Mouse (Mus musculus): Measurements from ENCODE around the gene Ap1s3. TPM values are rescaled to one million over a fixed set of nuclear protein-coding genes. Genes with fewer than 3 reads are reported as not detected.
"Not testable (repeated sequence)": the region's sequence is repeated elsewhere in the genome, so short reads cannot be mapped to it uniquely, and the experiment has no call there.

Gene Ap1s3
- polyA plus RNA-seq, 1 experiment from 2014 or later, result 0.91 TPM

GRCm38 (mm10) chr1:79614456-79614855 lies 57.3 kb downstream of the Ap1s3 start:
- ATAC-seq (ENCODE audit: low FRiP score, low TSS enrichment), result no peak
- no peak overlapping the region for H3K4me2 ChIP-seq (replicated peaks; ENCODE audit: low read depth, low read length)
- peaks cover 10% of the 10 kb centered on the region for H3K36me3 ChIP-seq (ENCODE audit: insufficient read depth, low read length)
- 93% methylated on average over 6 of the region's 6 CpGs for WGBS
- H3K9me3 ChIP-seq (ENCODE audit: low read length), result peaks cover 8% of the 10 kb centered on the region; the same call in 1 of the 2 replicates
- H3K27ac ChIP-seq (ENCODE audit: low read length), result no peak overlapping the region
- no peaks in the 10 kb centered on the region for H3K4me1 ChIP-seq (ENCODE audit: insufficient read depth, low read length)
- H3K27me3 ChIP-seq (ENCODE audit: insufficient read depth, low read length), result no peaks in the 10 kb centered on the region
- H3K9ac ChIP-seq (replicated peaks; ENCODE audit: low read length), result no peak overlapping the region
- no peak overlapping the region for H3K4me3 ChIP-seq (ENCODE audit: low read length)

GRCm38 (mm10) chr1:79611271-79611670 lies 60.5 kb downstream of the Ap1s3 start:
- H3K4me3 ChIP-seq (ENCODE audit: low read length); H3K4me2 ChIP-seq (replicated peaks; ENCODE audit: low read depth, low read length); ATAC-seq (ENCODE audit: low FRiP score, low TSS enrichment); H3K9ac ChIP-seq (replicated peaks; ENCODE audit: low read length); H3K27ac ChIP-seq (ENCODE audit: low read length); H3K9me3 ChIP-seq (ENCODE audit: low read length); H3K4me1 ChIP-seq (ENCODE audit: insufficient read depth, low read length); H3K27me3 ChIP-seq (ENCODE audit: insufficient read depth, low read length): not testable (repeated sequence)
- 96% methylated on average over 5 of the region's 5 CpGs for WGBS
- H3K36me3 ChIP-seq (ENCODE audit: insufficient read depth, low read length), result peaks cover 10% of the 10 kb centered on the region

GRCm38 (mm10) chr1:79608856-79609255 lies 62.9 kb downstream of the Ap1s3 start:
- not testable (repeated sequence) for H3K27me3 ChIP-seq (ENCODE audit: insufficient read depth, low read length); H3K9ac ChIP-seq (replicated peaks; ENCODE audit: low read length); H3K36me3 ChIP-seq (ENCODE audit: insufficient read depth, low read length); H3K4me3 ChIP-seq (ENCODE audit: low read length); H3K4me2 ChIP-seq (replicated peaks; ENCODE audit: low read depth, low read length); H3K9me3 ChIP-seq (ENCODE audit: low read length); H3K27ac ChIP-seq (ENCODE audit: low read length); ATAC-seq (ENCODE audit: low FRiP score, low TSS enrichment); H3K4me1 ChIP-seq (ENCODE audit: insufficient read depth, low read length)
- 54% methylated on average over 5 of the region's 5 CpGs for WGBS

- H3K4me2 ChIP-seq (replicated peaks; ENCODE audit: low read depth, low read length), result no peak overlapping the region
- H3K36me3 ChIP-seq (ENCODE audit: insufficient read depth, low read length), result no peaks in the 10 kb centered on the region; the same call in 1 of the 2 replicates
- H3K9ac ChIP-seq (replicated peaks; ENCODE audit: low read length), result no peak overlapping the region
- no peak overlapping the region for H3K27ac ChIP-seq (ENCODE audit: low read length)
- H3K4me1 ChIP-seq (ENCODE audit: insufficient read depth, low read length), result no peaks in the 10 kb centered on the region
- H3K27me3 ChIP-seq (ENCODE audit: insufficient read depth, low read length), result no peaks in the 10 kb centered on the region
- 51% methylated on average over 2 of the region's 2 CpGs for WGBS
- H3K4me3 ChIP-seq (ENCODE audit: low read length), result no peak overlapping the region
- peaks cover 8% of the 10 kb centered on the region; the same call in 1 of the 2 replicates for H3K9me3 ChIP-seq (ENCODE audit: low read length)
- ATAC-seq (ENCODE audit: low FRiP score, low TSS enrichment), result no peak
Measured at GRCm38 (mm10) chr1:79602500-79602899, 69.3 kb downstream of the Ap1s3 start.

- H3K4me2 ChIP-seq (replicated peaks; ENCODE audit: low read depth, low read length), result no peak overlapping the region
- no peaks in the 10 kb centered on the region for H3K36me3 ChIP-seq (ENCODE audit: insufficient read depth, low read length)
- no peak for ATAC-seq (ENCODE audit: low FRiP score, low TSS enrichment)
- no peak overlapping the region for H3K4me3 ChIP-seq (ENCODE audit: low read length)
- H3K27me3 ChIP-seq (ENCODE audit: insufficient read depth, low read length), result no peaks in the 10 kb centered on the region
- no peak overlapping the region for H3K27ac ChIP-seq (ENCODE audit: low read length)
- H3K9ac ChIP-seq (replicated peaks; ENCODE audit: low read length), result no peak overlapping the region
- H3K4me1 ChIP-seq (ENCODE audit: insufficient read depth, low read length), result no peaks in the 10 kb centered on the region
- WGBS, result 71% methylated on average over 5 of the region's 5 CpGs
- 0 out of 2 replicates have a peak, but pooled peaks cover 4% of the 10 kb centered on the region for H3K9me3 ChIP-seq (ENCODE audit: low read length)
Measured at GRCm38 (mm10) chr1:79598385-79599178, 73.2 kb downstream of the Ap1s3 start.

GRCm38 (mm10) chr1:79592721-79593277 lies 79.0 kb downstream of the Ap1s3 start:
- Histone ChIP-seq H3K36me3 (ENCODE audit: insufficient read depth, low read length) (no peaks in the 10 kb centered on the region), H3K9ac (replicated peaks; ENCODE audit: low read length) (no peak overlapping the region), H3K4me1 (ENCODE audit: insufficient read depth, low read length) (no peaks in the 10 kb centered on the region), H3K4me2 (replicated peaks; ENCODE audit: low read depth, low read length) (no peak overlapping the region), H3K9me3 (ENCODE audit: low read length) (no peaks in the 10 kb centered on the region), H3K27me3 (ENCODE audit: insufficient read depth, low read length) (no peaks in the 10 kb centered on the region), H3K27ac (ENCODE audit: low read length) (no peak overlapping the region), H3K4me3 (ENCODE audit: low read length) (no peak overlapping the region)
- WGBS, result 62% methylated on average over 4 of the region's 4 CpGs
- ATAC-seq (ENCODE audit: low FRiP score, low TSS enrichment), result no peak

GRCm38 (mm10) chr1:79591091-79591490 lies 80.7 kb downstream of the Ap1s3 start:
- H3K27ac ChIP-seq (ENCODE audit: low read length), result no peak overlapping the region
- no peak overlapping the region for H3K9ac ChIP-seq (replicated peaks; ENCODE audit: low read length)
- no peaks in the 10 kb centered on the region for H3K9me3 ChIP-seq (ENCODE audit: low read length)
- ATAC-seq (ENCODE audit: low FRiP score, low TSS enrichment), result no peak
- WGBS, result 70% methylated on average over 1 of the region's 1 CpGs
- H3K27me3 ChIP-seq (ENCODE audit: insufficient read depth, low read length), result no peaks in the 10 kb centered on the region
- H3K4me3 ChIP-seq (ENCODE audit: low read length), result no peak overlapping the region
- no peaks in the 10 kb centered on the region for H3K4me1 ChIP-seq (ENCODE audit: insufficient read depth, low read length)
- no peak overlapping the region for H3K4me2 ChIP-seq (replicated peaks; ENCODE audit: low read depth, low read length)
- H3K36me3 ChIP-seq (ENCODE audit: insufficient read depth, low read length), result no peaks in the 10 kb centered on the region

- H3K27me3 ChIP-seq (ENCODE audit: insufficient read depth, low read length), result no peaks in the 10 kb centered on the region
- no peak overlapping the region for H3K9ac ChIP-seq (replicated peaks; ENCODE audit: low read length)
- WGBS, result 68% methylated on average over 4 of the region's 4 CpGs
- H3K9me3 ChIP-seq (ENCODE audit: low read length), result no peaks in the 10 kb centered on the region
- no peaks in the 10 kb centered on the region for H3K36me3 ChIP-seq (ENCODE audit: insufficient read depth, low read length)
- no peak overlapping the region for H3K27ac ChIP-seq (ENCODE audit: low read length)
- no peak for ATAC-seq (ENCODE audit: low FRiP score, low TSS enrichment)
- no peak overlapping the region for H3K4me2 ChIP-seq (replicated peaks; ENCODE audit: low read depth, low read length)
- H3K4me1 ChIP-seq (ENCODE audit: insufficient read depth, low read length), result no peaks in the 10 kb centered on the region
- no peak overlapping the region for H3K4me3 ChIP-seq (ENCODE audit: low read length)
Measured at GRCm38 (mm10) chr1:79589971-79590763, 81.6 kb downstream of the Ap1s3 start.

GRCm38 (mm10) chr1:79589424-79589823 lies 82.3 kb downstream of the Ap1s3 start:
- H3K4me1 ChIP-seq (ENCODE audit: insufficient read depth, low read length), result no peaks in the 10 kb centered on the region
- H3K9ac ChIP-seq (replicated peaks; ENCODE audit: low read length), result no peak overlapping the region
- no peak overlapping the region for H3K27ac ChIP-seq (ENCODE audit: low read length)
- H3K27me3 ChIP-seq (ENCODE audit: insufficient read depth, low read length), result no peaks in the 10 kb centered on the region
- no peaks in the 10 kb centered on the region for H3K36me3 ChIP-seq (ENCODE audit: insufficient read depth, low read length)
- H3K4me2 ChIP-seq (replicated peaks; ENCODE audit: low read depth, low read length), result no peak overlapping the region
- no peak for ATAC-seq (ENCODE audit: low FRiP score, low TSS enrichment)
- no peak overlapping the region for H3K4me3 ChIP-seq (ENCODE audit: low read length)
- H3K9me3 ChIP-seq (ENCODE audit: low read length), result no peaks in the 10 kb centered on the region
- WGBS, result 48% methylated on average over 6 of the region's 6 CpGs

Data from kidney, embryonic 16.5 days (tissue).